Mouse (Mus musculus) heart, adult 2 months (tissue): Measurements from ENCODE around the gene Micu1. TPM values are rescaled to one million over a fixed set of nuclear protein-coding genes. Genes with fewer than 3 reads are reported as not detected.

Source experiments
- DNase-seq, 2 experiments: peaks; one replicate each; pipeline ENCODE4 v3.0.0; 2021
- H3K27ac ChIP-seq: fragments of 200-600 bp; 2 replicates; pipeline ENCODE4 v1.8.1; 2022
- H3K27me3 ChIP-seq: fragments of 200-500 bp; 2 replicates; pipeline ENCODE4 v1.6.1; 2012; ENCODE audit warnings: mild to moderate bottlenecking, low read length, inconsistent platforms, mixed read lengths; ENCODE audit not compliant: control insufficient read depth, insufficient read depth
- H3K36me3 ChIP-seq: fragments of 200-500 bp; 2 replicates; pipeline ENCODE4 v1.6.1; 2012; ENCODE audit warnings: low read length, inconsistent platforms; ENCODE audit not compliant: control insufficient read depth, insufficient read depth
- H3K4me1 ChIP-seq: fragments of 200-500 bp; 2 replicates; pipeline ENCODE4 v1.6.1; 2011; ENCODE audit warnings: low read length; ENCODE audit not compliant: control insufficient read depth, insufficient read depth
- H3K4me3 ChIP-seq: fragments of 200-600 bp; 2 replicates; pipeline ENCODE4 v1.8.1; 2022
- H3K79me2 ChIP-seq: fragments of 200-500 bp; replicated peaks from 2 replicates; pipeline ENCODE4 v1.6.1; 2012; ENCODE audit warnings: mild to moderate bottlenecking, inconsistent platforms, low read length, moderate library complexity, mixed read lengths; ENCODE audit not compliant: control insufficient read depth, insufficient read depth
- H3K9ac ChIP-seq: fragments of 200-500 bp; 2 replicates; pipeline ENCODE4 v1.6.1; 2012; ENCODE audit warnings: low read depth, mild to moderate bottlenecking, control low read depth, inconsistent platforms, low read length, mixed read lengths
- CTCF ChIP-seq: fragments of 200-600 bp; IDR thresholded peaks from 2 replicates; pipeline ENCODE4 v1.8.1; 2022; ENCODE audit warnings: antibody characterized with exemption, mild to moderate bottlenecking, moderate library complexity
- EP300 ChIP-seq: fragments of 200-500 bp; IDR thresholded peaks from 2 replicates; pipeline ENCODE4 v1.6.1; 2011; ENCODE audit warnings: low read depth, low read length, control low read depth; ENCODE audit not compliant: insufficient read depth
- POLR2A ChIP-seq: fragments of 200-500 bp; IDR thresholded peaks from 2 replicates; pipeline ENCODE4 v1.6.1; 2011; ENCODE audit warnings: mild to moderate bottlenecking, low read depth, low read length, control low read depth; ENCODE audit not compliant: insufficient read depth
- WGBS: fragments of 180-500 bp; shearing (Covaris S2); methylation state at CpG from one replicate; pipeline ENCODE4 v1.1.7; 2018; 5-methylcytosine and 5-hydroxymethylcytosine counted together
- intact Hi-C: fragments of 180-260 bp; cut with DNase I; formaldehyde crosslinking; loops from one replicate; pipeline ENCODE4 v1.15.1; 2025
- polyA plus RNA-seq: library from polyadenylated mRNA; depleted of rRNA; stranded (reverse); fragments of >200 nt; gene quantifications from 2 replicates; pipeline ENCODE4 v1.2.3, GENCODE M21; 2012
- total RNA-seq, 2 experiments: library from RNA; stranded (reverse); gene quantifications; 2 replicates each; pipeline ENCODE4 v1.2.3; 2021

The Micu1 gene
- total and polyA plus RNA-seq, 3 experiments = 14.1 to 19.7 (median 17.6) TPM

DNA sequence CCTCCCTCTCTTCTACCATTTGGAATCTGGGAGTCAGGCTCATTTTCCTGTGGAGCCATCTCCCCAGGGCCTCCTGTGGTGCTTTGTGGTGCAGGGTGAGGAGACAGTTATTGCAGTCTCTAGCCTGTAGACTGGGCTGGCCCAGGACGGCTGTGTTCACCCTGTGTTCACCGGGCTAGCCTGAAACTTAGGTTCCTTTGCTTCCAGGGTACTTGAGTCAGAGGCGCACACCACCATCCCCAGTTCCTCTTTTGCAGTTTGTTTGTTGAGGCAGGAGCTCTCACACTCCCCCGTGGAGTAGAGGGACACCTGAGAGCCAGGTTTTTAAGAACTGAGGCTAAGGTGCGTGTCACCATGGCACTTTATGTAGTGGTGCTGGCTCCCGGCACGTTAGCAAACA, 187.1 kb downstream of the Micu1 start:
- WGBS = 85% methylated on average over 7 of the region's 7 CpGs
- H3K36me3 ChIP-seq = no peaks in the 10 kb centered on the region

DNA sequence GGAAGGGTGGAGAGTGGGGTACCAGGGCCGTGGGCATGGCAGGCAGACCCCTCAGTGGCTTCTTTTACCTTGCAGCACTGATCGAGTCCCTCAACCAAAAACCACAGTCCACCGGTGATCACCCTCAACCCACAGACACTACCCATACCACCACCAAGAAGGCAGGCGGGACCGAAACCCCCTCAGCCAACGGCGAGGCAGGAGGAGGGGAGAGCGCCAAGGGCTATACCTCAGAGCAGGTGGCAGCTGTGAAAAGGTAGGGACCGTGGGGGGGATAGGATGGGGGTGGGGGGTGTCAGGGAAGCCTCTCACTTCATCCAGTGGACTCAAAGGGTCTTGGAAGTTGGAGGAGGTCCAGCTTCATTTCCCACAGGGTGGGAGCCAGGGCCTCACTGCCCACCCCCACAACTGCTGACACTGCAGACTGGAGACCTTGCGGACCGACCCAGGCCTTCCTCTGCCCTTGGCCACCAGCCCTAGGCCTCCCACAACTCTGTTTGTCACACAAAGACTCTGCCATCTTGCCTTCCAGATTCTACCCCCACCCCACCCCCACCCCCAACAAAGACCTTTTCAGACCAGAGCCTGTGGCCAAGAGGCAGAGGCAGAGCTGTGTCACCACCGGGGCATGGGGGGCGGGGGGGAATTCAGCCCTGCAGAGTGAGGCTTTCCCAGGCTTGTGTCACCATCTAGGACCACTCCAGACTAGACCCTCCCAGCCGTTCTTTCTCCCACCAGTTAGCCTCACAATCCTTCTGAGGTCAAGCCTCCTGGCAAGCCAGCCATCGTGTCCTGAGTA, 187.9 kb downstream of the Micu1 start:
- H3K27ac ChIP-seq = no peak overlapping the region
- peaks cover 9% of the 10 kb centered on the region for H3K4me1 ChIP-seq
- H3K27me3 ChIP-seq = no peaks in the 10 kb centered on the region
- H3K79me2 ChIP-seq = 0 out of 2 replicates have a peak, but pooled peaks cover 2% of the 10 kb centered on the region
- no peaks in the 10 kb centered on the region for H3K36me3 ChIP-seq
- no peak overlapping the region for H3K9ac ChIP-seq
- TF ChIP-seq CTCF (no peak), EP300 (no peak), POLR2A (no peak)
- DNase-seq = no peak
- no peak overlapping the region for H3K4me3 ChIP-seq
- intact Hi-C loops = loop anchor here (5.0 to 10.0 kb wide), 2 partner anchors 257 to 355 kb away; no protein-coding TSS in a partner anchor
- 82% methylated on average over 15 of the region's 15 CpGs for WGBS

More for the DNA sequence above, 187.1 kb downstream of the Micu1 start:
- TF ChIP-seq EP300 = no peak
- no peak overlapping the region for H3K9ac ChIP-seq
- 0 out of 2 replicates have a peak, but pooled peaks cover 2% of the 10 kb centered on the region for H3K79me2 ChIP-seq
- H3K4me3 ChIP-seq = no peak overlapping the region
- peaks cover 11% of the 10 kb centered on the region for H3K4me1 ChIP-seq
- no peaks in the 10 kb centered on the region for H3K27me3 ChIP-seq
- no peak for DNase-seq
- intact Hi-C loops = no loop called here
- no peak overlapping the region for H3K27ac ChIP-seq

DNA sequence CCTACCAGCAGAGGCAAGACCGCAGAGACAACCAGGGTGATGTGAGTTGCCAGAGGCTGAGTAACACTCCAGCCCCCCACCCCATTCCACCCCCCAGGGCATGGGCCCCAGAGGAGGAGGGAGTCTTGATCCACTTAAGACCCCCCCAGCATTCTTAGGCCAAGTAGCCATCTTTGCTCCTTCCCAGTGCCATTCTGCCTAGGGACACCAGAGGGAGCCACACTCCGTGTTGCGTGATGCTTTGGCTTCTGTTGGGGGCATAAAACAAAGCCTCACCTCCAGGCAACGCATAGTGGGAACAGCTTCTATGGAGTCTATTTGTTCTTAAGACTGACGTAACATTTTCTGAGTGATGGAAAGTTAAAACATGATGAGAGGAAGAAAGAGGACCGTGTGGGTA, 190.7 kb downstream of the Micu1 start:
- peak; percentile 98 for TF ChIP-seq EP300
- TF ChIP-seq POLR2A = no peak
- TF ChIP-seq CTCF = peak; percentile 88
- 39% methylated on average over 6 of the region's 6 CpGs for WGBS
- H3K9ac ChIP-seq = no peak overlapping the region
- peak; percentile 68 to 83 for DNase-seq
- H3K27ac ChIP-seq = no peak overlapping the region
- H3K79me2 ChIP-seq = no peaks in the 10 kb centered on the region
- intact Hi-C loops = loop anchor here (1.0 to 10.0 kb wide), 4 partner anchors 110 to 352 kb away; partner anchors contain the start of genes Anapc16 and Ascc1
- H3K4me1 ChIP-seq = peaks cover 4% of the 10 kb centered on the region
- H3K36me3 ChIP-seq = no peaks in the 10 kb centered on the region
- no peaks in the 10 kb centered on the region for H3K27me3 ChIP-seq
- no peak overlapping the region for H3K4me3 ChIP-seq

DNA sequence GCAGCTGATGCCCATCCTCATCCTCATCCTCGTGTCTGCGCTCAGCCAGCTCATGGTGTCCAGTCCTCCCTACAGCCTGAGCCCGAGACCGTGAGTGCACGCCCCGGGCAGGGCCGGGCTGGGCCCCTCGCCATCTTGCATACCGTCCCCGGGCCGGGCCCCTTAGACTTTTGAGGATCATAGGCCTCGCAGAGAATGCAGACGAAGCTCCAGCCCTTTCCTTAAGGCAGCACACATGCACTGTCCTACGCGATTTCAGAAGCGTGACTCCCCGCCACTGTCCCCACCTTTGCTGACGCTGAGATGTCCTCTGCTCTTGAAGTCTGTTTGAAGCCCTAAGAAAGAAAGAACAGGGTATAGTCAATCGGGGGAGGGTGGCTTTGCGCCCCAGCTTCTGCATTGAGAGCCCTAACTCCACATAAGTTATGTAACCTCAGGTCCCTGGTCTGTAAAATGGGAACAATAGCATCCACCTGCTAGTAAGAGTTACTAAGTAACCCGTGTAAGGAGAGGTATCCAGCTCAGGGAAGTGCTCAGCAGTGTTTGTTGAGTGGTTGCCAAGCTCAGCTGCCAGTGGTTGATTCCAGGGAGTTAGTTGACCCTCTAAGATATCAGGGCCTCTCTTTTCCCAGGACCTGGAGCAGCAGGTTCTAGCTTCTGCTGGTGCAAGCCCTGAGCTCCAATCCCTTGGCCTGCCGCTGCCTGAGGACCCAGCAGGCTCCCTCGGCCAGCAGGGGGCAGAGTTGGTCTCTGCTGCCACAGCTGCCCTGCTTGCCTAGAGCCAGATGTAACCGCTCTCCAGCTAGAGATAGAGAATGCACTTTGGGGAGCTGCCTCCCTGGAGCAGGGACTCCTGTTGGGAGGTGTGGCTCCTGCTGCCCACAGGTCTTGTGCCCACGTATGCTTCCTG, 192.2 kb downstream of the Micu1 start:
- TF ChIP-seq POLR2A (0 out of 2 replicates have a peak, but pooled peaks have one; percentile 15), CTCF (peak; percentile 99), EP300 (peak; percentile 98)
- Histone ChIP-seq H3K4me1 (peaks cover 4% of the 10 kb centered on the region), H3K9ac (no peak overlapping the region), H3K27ac (peak overlapping the region; percentile 34), H3K79me2 (no peaks in the 10 kb centered on the region), H3K27me3 (no peaks in the 10 kb centered on the region), H3K4me3 (no peak overlapping the region), H3K36me3 (no peaks in the 10 kb centered on the region)
- intact Hi-C loops = loop anchor here (1.0 to 10.0 kb wide), 3 partner anchors 54 to 350 kb away; no protein-coding TSS in a partner anchor
- 79% methylated on average over 25 of the region's 25 CpGs for WGBS
- DNase-seq = peak; percentile 87 to 92

DNA sequence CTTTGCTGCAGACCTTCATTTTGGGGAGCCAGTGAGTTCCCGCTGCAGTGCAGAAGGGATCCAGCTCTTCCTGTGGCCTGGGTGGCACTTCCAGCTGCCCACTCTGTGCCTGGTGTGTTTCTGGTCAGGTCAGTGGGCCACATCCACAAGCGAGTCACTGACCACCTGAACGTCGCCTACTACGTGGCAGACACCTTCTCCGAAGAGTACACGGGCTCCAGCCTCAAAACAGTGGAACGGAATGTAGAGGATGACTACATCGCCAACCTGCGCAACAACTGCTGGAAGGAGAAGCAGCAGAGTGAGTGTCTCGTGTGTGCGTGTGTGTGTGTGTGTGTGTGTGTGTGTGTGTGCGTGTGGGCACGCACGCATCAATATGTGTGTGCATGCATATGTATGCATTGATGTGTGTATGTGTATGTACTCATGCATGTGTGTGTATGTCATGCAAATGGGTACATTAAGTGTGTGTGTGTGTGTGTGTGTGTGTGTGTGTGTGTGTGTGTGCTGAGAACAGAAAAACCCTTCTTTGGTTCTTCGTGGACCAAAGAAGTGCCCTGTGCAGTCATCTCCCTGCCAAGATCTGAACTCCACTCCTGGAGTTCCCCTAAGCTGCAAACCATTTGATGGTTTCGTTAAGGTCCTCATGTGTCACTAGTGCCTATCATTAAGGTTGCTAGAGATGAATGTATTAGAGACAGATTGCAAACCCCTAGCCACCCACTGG, 193.3 kb downstream of the Micu1 start:
- no peaks in the 10 kb centered on the region for H3K36me3 ChIP-seq
- H3K27me3 ChIP-seq = no peaks in the 10 kb centered on the region
- no peak overlapping the region for H3K9ac ChIP-seq
- 96% methylated on average over 17 of the region's 17 CpGs for WGBS
- H3K79me2 ChIP-seq = no peaks in the 10 kb centered on the region
- peaks cover 9% of the 10 kb centered on the region for H3K4me1 ChIP-seq
- H3K4me3 ChIP-seq = no peak overlapping the region
- intact Hi-C loops = loop anchor here (2.0 to 10.0 kb wide), 2 partner anchors 27 to 349 kb away; no protein-coding TSS in a partner anchor
- no peak for DNase-seq
- TF ChIP-seq EP300 = no peak
- no peak for TF ChIP-seq POLR2A
- no peak for TF ChIP-seq CTCF
- no peak overlapping the region for H3K27ac ChIP-seq
